Mouse (Mus musculus) ES-Bruce4 (cell line): ENCODE results near the gene Meioc.

Experiments used
- CTCF ChIP-seq: IDR thresholded peaks from one replicate; pipeline ENCODE4 v1.8.1; 2011; ENCODE audit warnings: low read depth, low read length
- EP300 ChIP-seq: IDR thresholded peaks from 2 replicates; pipeline ENCODE4 v1.6.1; 2011; ENCODE audit warnings: low read depth, low read length; ENCODE audit not compliant: insufficient read depth
- POLR2A ChIP-seq: IDR thresholded peaks from one replicate; pipeline ENCODE4 v1.8.1; 2011; ENCODE audit warnings: low read length; ENCODE audit not compliant: insufficient read depth

GRCm38 (mm10) chr11:102725574-102725973, 62.1 kb downstream of the Meioc start:
- TF ChIP-seq CTCF (peak; percentile 69), EP300 (no peak), POLR2A (no peak)
